Mouse (Mus musculus): ENCODE measurements at regions not wholly inside any gene's neighbourhood (a gene's known extent, or its start where the extent isn't known, plus 50 kb on each side); places are given as distances from the start of the nearest gene placed in this dataset.

GRCm38 (mm10) chr7:138538048-138538831, 140.7 kb upstream of the Tcerg1l start:
- H3K27ac ChIP-seq = no peak overlapping the region
- no peak overlapping the region for H3K4me2 ChIP-seq

GRCm38 (mm10) chr7:138526143-138526542, 128.6 kb upstream of the Tcerg1l start:
- H3K27ac ChIP-seq = no peak overlapping the region
- no peaks in the 10 kb centered on the region for H3K4me1 ChIP-seq
- no peak overlapping the region for H3K4me2 ChIP-seq
- no peaks in the 10 kb centered on the region for H3K36me3 ChIP-seq
- H3K4me3 ChIP-seq = no peak overlapping the region
- ATAC-seq (ENCODE audit: insufficient number of reproducible peaks, low FRiP score, low TSS enrichment, low read depth) = no peak
- H3K9ac ChIP-seq = no peak overlapping the region
- 88% methylated on average over 2 of the region's 2 CpGs for WGBS
- H3K27me3 ChIP-seq = no peaks in the 10 kb centered on the region
- no peaks in the 10 kb centered on the region for H3K9me3 ChIP-seq

More at GRCm38 (mm10) chr7:138538048-138538831, 140.7 kb upstream of the Tcerg1l start:
- WGBS = 58% methylated on average over 18 of the region's 18 CpGs
- no peak for ATAC-seq (ENCODE audit: insufficient number of reproducible peaks, low FRiP score, low TSS enrichment, low read depth)
- no peaks in the 10 kb centered on the region for H3K9me3 ChIP-seq
- H3K27me3 ChIP-seq = no peaks in the 10 kb centered on the region
- H3K9ac ChIP-seq = no peak overlapping the region
- H3K36me3 ChIP-seq = no peaks in the 10 kb centered on the region
- no peaks in the 10 kb centered on the region for H3K4me1 ChIP-seq
- H3K4me3 ChIP-seq = no peak overlapping the region

- no peak overlapping the region for H3K9ac ChIP-seq
- no peaks in the 10 kb centered on the region for H3K9me3 ChIP-seq
- ATAC-seq (ENCODE audit: insufficient number of reproducible peaks, low FRiP score, low TSS enrichment, low read depth) = no peak
- H3K4me2 ChIP-seq = no peak overlapping the region
- 73% methylated on average over 3 of the region's 3 CpGs for WGBS
- no peaks in the 10 kb centered on the region for H3K4me1 ChIP-seq
- no peak overlapping the region for H3K4me3 ChIP-seq
- no peaks in the 10 kb centered on the region for H3K36me3 ChIP-seq
- H3K27ac ChIP-seq = no peak overlapping the region
- H3K27me3 ChIP-seq = no peaks in the 10 kb centered on the region
Observed at GRCm38 (mm10) chr7:138524936-138525335, 127.4 kb upstream of the Tcerg1l start.

- Histone ChIP-seq H3K9ac (no peak overlapping the region), H3K9me3 (no peaks in the 10 kb centered on the region), H3K4me3 (no peak overlapping the region), H3K27ac (no peak overlapping the region), H3K36me3 (no peaks in the 10 kb centered on the region), H3K27me3 (no peaks in the 10 kb centered on the region), H3K4me1 (no peaks in the 10 kb centered on the region), H3K4me2 (no peak overlapping the region)
- no peak for ATAC-seq (ENCODE audit: insufficient number of reproducible peaks, low FRiP score, low TSS enrichment, low read depth)
- WGBS = 87% methylated on average over 2 of the region's 2 CpGs
Observed at GRCm38 (mm10) chr7:138514171-138514570, 116.6 kb upstream of the Tcerg1l start.

GRCm38 (mm10) chr7:138505205-138505604, 107.7 kb upstream of the Tcerg1l start:
- 87% methylated on average over 2 of the region's 2 CpGs for WGBS
- Histone ChIP-seq H3K4me2 (no peak overlapping the region), H3K27ac (no peak overlapping the region), H3K36me3 (no peaks in the 10 kb centered on the region), H3K4me1 (no peaks in the 10 kb centered on the region), H3K27me3 (no peaks in the 10 kb centered on the region), H3K9ac (no peak overlapping the region), H3K9me3 (no peaks in the 10 kb centered on the region), H3K4me3 (no peak overlapping the region)
- no peak for ATAC-seq (ENCODE audit: insufficient number of reproducible peaks, low FRiP score, low TSS enrichment, low read depth)

GRCm38 (mm10) chr7:138503986-138504385, 106.5 kb upstream of the Tcerg1l start:
- Histone ChIP-seq H3K4me1 (no peaks in the 10 kb centered on the region), H3K4me3 (no peak overlapping the region), H3K4me2 (no peak overlapping the region), H3K27me3 (no peaks in the 10 kb centered on the region), H3K36me3 (no peaks in the 10 kb centered on the region), H3K9ac (no peak overlapping the region), H3K27ac (no peak overlapping the region), H3K9me3 (no peaks in the 10 kb centered on the region)
- WGBS = 59% methylated on average over 3 of the region's 3 CpGs
- ATAC-seq (ENCODE audit: insufficient number of reproducible peaks, low FRiP score, low TSS enrichment, low read depth) = no peak

GRCm38 (mm10) chr7:138503016-138503415, 105.5 kb upstream of the Tcerg1l start:
- no peaks in the 10 kb centered on the region for H3K36me3 ChIP-seq
- H3K4me3 ChIP-seq = no peak overlapping the region
- H3K27ac ChIP-seq = no peak overlapping the region
- H3K27me3 ChIP-seq = no peaks in the 10 kb centered on the region
- WGBS = 68% methylated on average over 3 of the region's 3 CpGs
- H3K9me3 ChIP-seq = no peaks in the 10 kb centered on the region
- no peaks in the 10 kb centered on the region for H3K4me1 ChIP-seq
- no peak overlapping the region for H3K4me2 ChIP-seq
- H3K9ac ChIP-seq = no peak overlapping the region
- ATAC-seq (ENCODE audit: insufficient number of reproducible peaks, low FRiP score, low TSS enrichment, low read depth) = no peak

GRCm38 (mm10) chr7:138501347-138502014, 104.0 kb upstream of the Tcerg1l start:
- no peak overlapping the region for H3K4me2 ChIP-seq
- no peaks in the 10 kb centered on the region for H3K4me1 ChIP-seq
- no peak for ATAC-seq (ENCODE audit: insufficient number of reproducible peaks, low FRiP score, low TSS enrichment, low read depth)
- no peak overlapping the region for H3K4me3 ChIP-seq
- H3K9me3 ChIP-seq = no peaks in the 10 kb centered on the region
- 64% methylated on average over 14 of the region's 14 CpGs for WGBS
- no peaks in the 10 kb centered on the region for H3K27me3 ChIP-seq
- H3K9ac ChIP-seq = no peak overlapping the region
- H3K27ac ChIP-seq = no peak overlapping the region
- H3K36me3 ChIP-seq = no peaks in the 10 kb centered on the region

- no peak for ATAC-seq (ENCODE audit: insufficient number of reproducible peaks, low FRiP score, low TSS enrichment, low read depth)
- no peak overlapping the region for H3K9ac ChIP-seq
- H3K9me3 ChIP-seq = no peaks in the 10 kb centered on the region
- no peaks in the 10 kb centered on the region for H3K27me3 ChIP-seq
- H3K4me2 ChIP-seq = no peak overlapping the region
- no peaks in the 10 kb centered on the region for H3K36me3 ChIP-seq
- no peak overlapping the region for H3K4me3 ChIP-seq
- H3K27ac ChIP-seq = no peak overlapping the region
- no peaks in the 10 kb centered on the region for H3K4me1 ChIP-seq
- 58% methylated on average over 2 of the region's 2 CpGs for WGBS
Observed at GRCm38 (mm10) chr7:138497771-138498170, 100.2 kb upstream of the Tcerg1l start.

GRCm38 (mm10) chr7:138497202-138497601, 99.7 kb upstream of the Tcerg1l start:
- WGBS = 56% methylated on average over 6 of the region's 6 CpGs
- Histone ChIP-seq H3K9me3 (no peaks in the 10 kb centered on the region), H3K27ac (no peak overlapping the region), H3K4me3 (no peak overlapping the region), H3K36me3 (no peaks in the 10 kb centered on the region), H3K4me2 (no peak overlapping the region), H3K4me1 (no peaks in the 10 kb centered on the region), H3K9ac (no peak overlapping the region), H3K27me3 (no peaks in the 10 kb centered on the region)
- no peak for ATAC-seq (ENCODE audit: insufficient number of reproducible peaks, low FRiP score, low TSS enrichment, low read depth)

GRCm38 (mm10) chr7:138493661-138494060, 96.1 kb upstream of the Tcerg1l start:
- Histone ChIP-seq H3K36me3 (no peaks in the 10 kb centered on the region), H3K9me3 (no peaks in the 10 kb centered on the region), H3K4me3 (no peak overlapping the region), H3K4me1 (no peaks in the 10 kb centered on the region), H3K27me3 (no peaks in the 10 kb centered on the region), H3K4me2 (no peak overlapping the region), H3K27ac (no peak overlapping the region), H3K9ac (no peak overlapping the region)
- ATAC-seq (ENCODE audit: insufficient number of reproducible peaks, low FRiP score, low TSS enrichment, low read depth) = no peak
- 70% methylated on average over 4 of the region's 4 CpGs for WGBS

- Histone ChIP-seq H3K27ac (no peak overlapping the region), H3K9ac (no peak overlapping the region), H3K36me3 (no peaks in the 10 kb centered on the region), H3K4me3 (no peak overlapping the region), H3K27me3 (no peaks in the 10 kb centered on the region), H3K4me2 (no peak overlapping the region), H3K4me1 (no peaks in the 10 kb centered on the region), H3K9me3 (no peaks in the 10 kb centered on the region)
- 88% methylated on average over 5 of the region's 5 CpGs for WGBS
- ATAC-seq (ENCODE audit: insufficient number of reproducible peaks, low FRiP score, low TSS enrichment, low read depth) = no peak
Observed at GRCm38 (mm10) chr7:138492261-138492660, 94.7 kb upstream of the Tcerg1l start.
